Mouse (Mus musculus) forebrain, embryonic 14.5 days (tissue): ENCODE measurements at regions not wholly inside any gene's neighbourhood (a gene's known extent, or its start where the extent isn't known, plus 50 kb on each side); places are given as distances from the start of the nearest gene placed in this dataset.

ENCODE experiments used
- ATAC-seq: fragments of 200-750 bp; cut with Nextera tagmentation; 2 replicates; pipeline ENCODE4 v1.8.0; 2017; ENCODE audit warnings: mild to moderate bottlenecking, moderate library complexity
- DNase-seq: peaks from one replicate; pipeline ENCODE4 v3.0.0-alpha.2; 2015; ENCODE audit warnings: low spot score
- H3K27ac ChIP-seq: fragments of 300-500 bp; sonication (generic); 2 replicates; pipeline ENCODE4 v1.5.1; 2014; ENCODE audit warnings: low read depth, mild to moderate bottlenecking, control low read depth, low read length, moderate library complexity
- H3K27me3 ChIP-seq: fragments of 300-500 bp; sonication (generic); replicated peaks from 2 replicates; pipeline ENCODE4 v1.6.1; 2014; ENCODE audit warnings: low read length, control low read depth, mixed read lengths; ENCODE audit not compliant: control insufficient read depth, insufficient read depth
- H3K36me3 ChIP-seq: fragments of 300-500 bp; sonication (generic); 2 replicates; pipeline ENCODE4 v1.6.1; 2014; ENCODE audit warnings: low read length, control low read depth; ENCODE audit not compliant: control insufficient read depth, insufficient read depth
- H3K4me1 ChIP-seq: fragments of 300-500 bp; sonication (generic); 2 replicates; pipeline ENCODE4 v1.6.1; 2014; ENCODE audit warnings: antibody characterized with exemption, low read length, control low read depth; ENCODE audit not compliant: control insufficient read depth, insufficient read depth
- H3K4me2 ChIP-seq: fragments of 300-500 bp; sonication (generic); 2 replicates; pipeline ENCODE4 v1.6.1; 2014; ENCODE audit warnings: mild to moderate bottlenecking, control low read depth, low read length
- H3K4me3 ChIP-seq: fragments of 300-500 bp; sonication (generic); 2 replicates; pipeline ENCODE4 v1.5.1; 2014; ENCODE audit warnings: low read depth, low read length, control low read depth
- H3K9ac ChIP-seq: fragments of 300-500 bp; sonication (generic); 2 replicates; pipeline ENCODE4 v1.6.1; 2014; ENCODE audit warnings: mild to moderate bottlenecking, low read length, control low read depth, moderate library complexity
- H3K9me3 ChIP-seq: fragments of 300-500 bp; sonication (generic); replicated peaks from 2 replicates; pipeline ENCODE4 v1.6.1; 2016; ENCODE audit warnings: low read length, control low read depth, mixed read lengths; ENCODE audit not compliant: control insufficient read depth
- WGBS: fragments of 180-500 bp; shearing (Covaris S2); extraction: QIAGEN DNeasy Blood & Tissue Kit; methylation state at CpG from one replicate; pipeline ENCODE4 v1.1.7; 2014; 5-methylcytosine and 5-hydroxymethylcytosine counted together

- DNase-seq = no peak
- no peak for ATAC-seq
- 58% methylated on average over 3 of the region's 3 CpGs for WGBS
These were observed 148.1 kb upstream of the Tent5a start for GRCm38 (mm10) chr9:85475214-85475613.

GRCm38 (mm10) chr9:85470264-85470821 is 143.2 kb upstream of the Tent5a start:
- Histone ChIP-seq H3K4me1 (no peaks in the 10 kb centered on the region), H3K27ac (no peak overlapping the region), H3K4me2 (no peak overlapping the region), H3K36me3 (no peaks in the 10 kb centered on the region), H3K27me3 (no peaks in the 10 kb centered on the region), H3K4me3 (no peak overlapping the region), H3K9ac (no peak overlapping the region), H3K9me3 (no peaks in the 10 kb centered on the region)
- no peak for ATAC-seq
- DNase-seq = no peak
- WGBS = 92% methylated on average over 8 of the region's 8 CpGs

More at GRCm38 (mm10) chr9:85475214-85475613, 148.1 kb upstream of the Tent5a start:
- Histone ChIP-seq H3K9ac (no peak overlapping the region), H3K9me3 (no peaks in the 10 kb centered on the region), H3K27ac (no peak overlapping the region), H3K4me3 (no peak overlapping the region), H3K27me3 (no peaks in the 10 kb centered on the region), H3K4me2 (no peak overlapping the region), H3K4me1 (no peaks in the 10 kb centered on the region), H3K36me3 (no peaks in the 10 kb centered on the region)

- no peak overlapping the region for H3K9ac ChIP-seq
- WGBS = 88% methylated on average over 3 of the region's 3 CpGs
- H3K4me2 ChIP-seq = no peak overlapping the region
- no peak for DNase-seq
- H3K4me3 ChIP-seq = no peak overlapping the region
- H3K27me3 ChIP-seq = no peaks in the 10 kb centered on the region
- ATAC-seq = no peak
- H3K27ac ChIP-seq = no peak overlapping the region
- H3K36me3 ChIP-seq = no peaks in the 10 kb centered on the region
- no peaks in the 10 kb centered on the region for H3K9me3 ChIP-seq
- no peaks in the 10 kb centered on the region for H3K4me1 ChIP-seq
These were observed 142.1 kb upstream of the Tent5a start for GRCm38 (mm10) chr9:85469288-85469687.

- 83% methylated on average over 5 of the region's 5 CpGs for WGBS
- Histone ChIP-seq H3K27me3 (no peaks in the 10 kb centered on the region), H3K36me3 (no peaks in the 10 kb centered on the region), H3K9ac (no peak overlapping the region), H3K4me1 (no peaks in the 10 kb centered on the region), H3K4me3 (no peak overlapping the region), H3K9me3 (no peaks in the 10 kb centered on the region), H3K27ac (no peak overlapping the region), H3K4me2 (no peak overlapping the region)
- DNase-seq = no peak
- ATAC-seq = no peak
These were observed 139.5 kb upstream of the Tent5a start for GRCm38 (mm10) chr9:85466671-85467070.

- Histone ChIP-seq H3K4me1 (no peaks in the 10 kb centered on the region), H3K27ac (no peak overlapping the region), H3K36me3 (no peaks in the 10 kb centered on the region), H3K4me2 (no peak overlapping the region), H3K9ac (no peak overlapping the region), H3K9me3 (no peaks in the 10 kb centered on the region), H3K4me3 (no peak overlapping the region), H3K27me3 (no peaks in the 10 kb centered on the region)
- DNase-seq (no peak), ATAC-seq (no peak)
- 94% methylated on average over 3 of the region's 3 CpGs for WGBS
These were observed 132.1 kb upstream of the Tent5a start for GRCm38 (mm10) chr9:85459062-85459805.

GRCm38 (mm10) chr9:85458356-85458755 is 131.2 kb upstream of the Tent5a start:
- DNase-seq = no peak
- no peak for ATAC-seq
- 94% methylated on average over 2 of the region's 2 CpGs for WGBS
- H3K27ac ChIP-seq = no peak overlapping the region
- H3K9ac ChIP-seq = no peak overlapping the region
- no peaks in the 10 kb centered on the region for H3K27me3 ChIP-seq
- H3K36me3 ChIP-seq = no peaks in the 10 kb centered on the region
- no peaks in the 10 kb centered on the region for H3K9me3 ChIP-seq
- H3K4me1 ChIP-seq = no peaks in the 10 kb centered on the region
- H3K4me3 ChIP-seq = no peak overlapping the region
- no peak overlapping the region for H3K4me2 ChIP-seq

- H3K4me2 ChIP-seq = no peak overlapping the region
- no peaks in the 10 kb centered on the region for H3K36me3 ChIP-seq
- H3K4me1 ChIP-seq = no peaks in the 10 kb centered on the region
- no peaks in the 10 kb centered on the region for H3K27me3 ChIP-seq
- H3K9ac ChIP-seq = no peak overlapping the region
- DNase-seq (no peak), ATAC-seq (no peak)
- no peak overlapping the region for H3K27ac ChIP-seq
- 89% methylated on average over 5 of the region's 5 CpGs for WGBS
- H3K9me3 ChIP-seq = no peaks in the 10 kb centered on the region
- no peak overlapping the region for H3K4me3 ChIP-seq
These were observed 130.3 kb upstream of the Tent5a start for GRCm38 (mm10) chr9:85457400-85457799.

- ATAC-seq (no peak), DNase-seq (no peak)
These were observed 128.2 kb upstream of the Tent5a start for GRCm38 (mm10) chr9:85455382-85455781.

GRCm38 (mm10) chr9:85452196-85452857 is 125.2 kb upstream of the Tent5a start:
- 87% methylated on average over 8 of the region's 8 CpGs for WGBS
- no peaks in the 10 kb centered on the region for H3K9me3 ChIP-seq
- H3K9ac ChIP-seq = no peak overlapping the region
- no peak overlapping the region for H3K4me2 ChIP-seq
- no peaks in the 10 kb centered on the region for H3K27me3 ChIP-seq
- H3K36me3 ChIP-seq = no peaks in the 10 kb centered on the region
- ATAC-seq (no peak), DNase-seq (no peak)
- H3K4me1 ChIP-seq = no peaks in the 10 kb centered on the region
- no peak overlapping the region for H3K27ac ChIP-seq
- no peak overlapping the region for H3K4me3 ChIP-seq

More at GRCm38 (mm10) chr9:85455382-85455781, 128.2 kb upstream of the Tent5a start:
- Histone ChIP-seq H3K36me3 (no peaks in the 10 kb centered on the region), H3K27ac (no peak overlapping the region), H3K9me3 (no peaks in the 10 kb centered on the region), H3K4me3 (no peak overlapping the region), H3K4me2 (no peak overlapping the region), H3K27me3 (no peaks in the 10 kb centered on the region), H3K9ac (no peak overlapping the region), H3K4me1 (no peaks in the 10 kb centered on the region)
- 88% methylated on average over 4 of the region's 4 CpGs for WGBS
